Mouse (Mus musculus) adrenal gland, adult 2 months (tissue): ENCODE measurements around the gene Kcnab1. TPM values are rescaled to one million over a fixed set of nuclear protein-coding genes. Genes with fewer than 3 reads are reported as not detected.

Source experiments
- DNase-seq: peaks from one replicate; pipeline ENCODE4 v3.0.0; 2021
- polyA plus RNA-seq: library from polyadenylated mRNA; depleted of rRNA; stranded (reverse); fragments of >200 nt; gene quantifications from 2 replicates; pipeline ENCODE4 v1.2.3, GENCODE M21; 2012
- total RNA-seq, 2 experiments: library from RNA; stranded (reverse); gene quantifications; 2 replicates each; pipeline ENCODE4 v1.2.3; 2021

Kcnab1 gene
- total and polyA plus RNA-seq, 3 experiments = 0.55 to 1.9 (median 0.75) TPM

DNA sequence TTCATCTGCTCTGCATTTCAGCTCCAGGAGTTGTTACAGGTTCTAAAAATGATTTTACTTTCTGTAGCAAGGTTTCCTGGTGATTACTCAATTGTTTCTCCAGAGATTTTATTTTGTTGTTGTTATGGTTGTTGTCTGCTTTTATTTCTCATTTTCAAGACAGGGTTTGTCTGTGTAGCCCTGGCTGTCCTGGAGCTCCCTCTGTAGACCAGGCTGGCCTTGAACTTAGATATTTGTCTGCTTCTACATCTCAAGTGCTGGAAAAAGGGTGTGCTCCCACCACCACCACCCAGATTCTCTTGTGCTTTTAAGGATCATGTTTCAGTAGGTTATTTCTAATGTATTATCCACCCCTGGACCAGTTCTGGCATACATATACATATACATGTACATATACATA is 207.6 kb downstream of the Kcnab1 start:
- no peak for DNase-seq

DNA sequence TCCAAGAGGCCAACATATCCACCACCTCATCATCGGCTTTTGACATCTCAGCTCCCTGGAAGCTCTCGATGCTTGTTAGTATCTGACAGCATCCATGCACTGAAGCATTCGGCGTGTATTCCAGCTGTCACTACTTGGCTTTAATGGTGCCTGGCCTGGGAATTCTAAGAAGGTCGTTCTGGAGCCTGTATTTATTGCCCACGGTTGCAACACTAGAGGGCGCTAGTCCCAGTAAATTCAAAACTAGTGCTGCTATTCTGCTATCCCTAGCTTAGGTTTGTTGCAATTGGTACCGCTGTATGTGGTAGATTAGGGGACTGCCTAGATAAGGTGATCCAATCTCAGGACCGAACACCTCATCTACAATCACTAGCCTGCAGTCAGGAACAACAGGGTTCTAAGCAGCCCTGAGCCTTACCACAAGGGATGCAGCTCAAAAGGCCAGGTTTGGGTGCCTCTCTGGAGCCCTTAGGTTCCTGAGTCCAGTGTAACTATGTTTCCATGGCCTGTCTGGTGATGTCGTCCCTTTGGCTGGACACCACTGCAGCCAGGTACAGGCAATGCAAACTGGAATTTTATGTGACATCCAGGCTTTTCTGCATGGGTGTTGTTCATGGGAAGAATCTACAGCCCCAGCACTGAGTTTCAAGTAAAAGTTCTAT is 208.8 kb downstream of the Kcnab1 start:
- peak; percentile 54 for DNase-seq

GRCm38 (mm10) chr3:65319248-65320008 is 210.2 kb downstream of the Kcnab1 start:
- DNase-seq = no peak

DNA sequence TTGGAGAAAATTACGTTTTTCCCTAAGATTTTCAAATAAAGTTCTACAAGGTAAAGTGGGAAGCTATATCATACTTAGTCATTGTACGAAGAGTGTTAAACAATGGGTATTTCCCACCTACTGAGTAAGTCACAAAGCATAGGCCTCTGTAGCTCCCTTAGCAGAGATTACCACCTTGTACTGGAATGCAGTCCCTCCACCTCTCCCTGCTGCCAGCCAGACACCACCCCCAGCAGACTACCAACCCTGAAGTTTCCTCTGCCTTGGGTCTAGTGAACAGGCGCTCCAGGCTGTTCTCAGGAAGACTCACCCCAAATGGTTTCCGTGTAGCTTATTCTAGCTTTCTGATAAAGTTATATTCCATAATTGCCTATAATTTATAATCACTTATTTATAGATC is 211.8 kb downstream of the Kcnab1 start:
- DNase-seq = no peak

DNA sequence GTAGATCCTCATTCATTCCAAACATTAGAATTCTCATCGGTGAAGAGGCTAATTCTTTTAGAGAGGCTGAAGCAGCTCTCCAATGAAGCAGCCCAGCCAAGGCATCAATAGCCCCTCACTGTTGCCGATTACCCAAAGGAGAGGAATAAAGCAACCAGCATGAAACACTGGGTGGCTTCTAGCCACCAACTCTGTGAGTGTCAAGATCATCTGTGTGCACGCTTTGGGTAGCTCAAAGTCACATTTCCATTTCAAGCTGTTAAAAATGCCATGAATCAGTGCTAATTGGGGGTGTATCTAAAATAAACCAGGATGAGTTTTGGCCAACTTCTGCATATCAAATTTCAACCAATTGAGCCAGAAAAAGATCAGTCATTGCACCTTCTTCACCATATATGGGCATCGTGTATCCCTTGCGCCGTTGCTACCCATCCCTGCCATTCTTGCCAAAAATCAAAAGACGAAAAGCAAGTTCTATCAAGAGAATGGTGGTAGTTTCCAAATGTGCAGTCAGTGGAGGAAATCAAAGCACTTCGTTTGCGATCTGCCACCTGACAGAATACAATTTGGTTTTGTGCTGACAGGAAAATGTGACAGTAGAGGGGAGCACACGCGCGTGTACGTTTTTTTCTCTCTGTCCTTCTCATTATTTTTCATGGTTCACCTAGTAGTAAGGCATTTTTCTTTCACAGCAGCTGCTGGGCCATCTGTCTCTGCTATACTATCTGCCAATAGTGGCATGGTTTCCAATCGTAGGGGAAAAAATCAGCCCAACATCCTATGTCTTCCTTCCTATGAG is 213.0 kb downstream of the Kcnab1 start:
- no peak for DNase-seq

GRCm38 (mm10) chr3:65325254-65325653 is 216.1 kb downstream of the Kcnab1 start:
- DNase-seq = no peak

- no peak for DNase-seq
Observed at GRCm38 (mm10) chr3:65328814-65329213, 219.6 kb downstream of the Kcnab1 start.

- DNase-seq = no peak
Observed at GRCm38 (mm10) chr3:65337835-65338464, 228.8 kb downstream of the Kcnab1 start.

DNA sequence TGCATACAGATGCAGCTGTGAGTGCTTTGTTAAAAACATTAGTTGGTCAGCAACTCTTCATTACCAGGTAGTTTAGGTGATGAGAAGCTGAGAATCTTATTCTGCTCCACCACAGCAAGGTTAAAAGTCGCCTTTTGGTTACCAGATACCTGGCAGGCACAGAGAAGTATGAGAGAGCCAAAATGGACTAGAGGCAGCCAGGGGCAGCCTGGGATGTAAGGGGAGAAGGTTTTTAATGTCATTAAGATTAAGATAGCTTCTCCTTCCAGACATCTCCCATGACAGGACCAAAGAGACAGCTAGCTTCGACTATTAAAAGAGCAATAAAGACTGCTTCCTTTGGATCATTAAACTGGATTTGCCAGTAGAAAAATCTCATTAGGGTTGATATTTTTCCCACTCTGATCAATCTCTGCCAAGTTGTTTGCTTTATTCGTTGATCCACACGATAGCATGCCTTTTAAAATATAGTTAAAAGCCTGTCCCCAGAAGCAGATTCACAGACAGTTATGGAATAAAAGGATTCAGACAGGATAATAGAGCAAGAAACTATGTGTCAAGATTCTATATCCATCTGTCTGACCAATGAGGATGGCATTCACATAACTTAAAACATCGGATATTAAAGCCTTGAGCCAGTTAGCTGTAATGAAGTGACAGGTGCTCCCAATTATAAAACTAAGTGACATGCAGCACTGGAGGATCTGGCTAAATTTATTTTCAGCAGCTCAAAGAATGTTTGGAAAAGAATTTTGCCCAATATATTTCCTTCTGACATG is 231.2 kb downstream of the Kcnab1 start:
- no peak for DNase-seq

DNA sequence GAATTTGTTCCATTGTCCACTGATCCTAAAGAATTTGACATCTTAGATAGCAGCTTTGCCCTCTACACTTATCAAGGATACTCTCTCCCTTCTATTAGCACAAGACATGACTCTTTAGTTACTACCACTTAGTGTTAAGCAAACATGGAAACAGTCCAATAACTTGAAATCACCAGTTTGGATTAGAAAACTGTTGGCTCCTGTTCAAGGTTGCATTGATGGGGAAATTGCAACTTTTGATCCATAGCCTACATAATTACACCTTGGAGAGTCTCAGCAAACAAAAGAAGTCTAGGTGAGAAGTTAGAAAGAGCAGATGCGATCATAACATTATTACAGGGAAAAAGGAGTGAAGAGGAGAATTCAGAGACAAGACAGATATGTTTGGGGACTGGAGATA is 237.0 kb downstream of the Kcnab1 start:
- DNase-seq = peak; percentile 31

DNA sequence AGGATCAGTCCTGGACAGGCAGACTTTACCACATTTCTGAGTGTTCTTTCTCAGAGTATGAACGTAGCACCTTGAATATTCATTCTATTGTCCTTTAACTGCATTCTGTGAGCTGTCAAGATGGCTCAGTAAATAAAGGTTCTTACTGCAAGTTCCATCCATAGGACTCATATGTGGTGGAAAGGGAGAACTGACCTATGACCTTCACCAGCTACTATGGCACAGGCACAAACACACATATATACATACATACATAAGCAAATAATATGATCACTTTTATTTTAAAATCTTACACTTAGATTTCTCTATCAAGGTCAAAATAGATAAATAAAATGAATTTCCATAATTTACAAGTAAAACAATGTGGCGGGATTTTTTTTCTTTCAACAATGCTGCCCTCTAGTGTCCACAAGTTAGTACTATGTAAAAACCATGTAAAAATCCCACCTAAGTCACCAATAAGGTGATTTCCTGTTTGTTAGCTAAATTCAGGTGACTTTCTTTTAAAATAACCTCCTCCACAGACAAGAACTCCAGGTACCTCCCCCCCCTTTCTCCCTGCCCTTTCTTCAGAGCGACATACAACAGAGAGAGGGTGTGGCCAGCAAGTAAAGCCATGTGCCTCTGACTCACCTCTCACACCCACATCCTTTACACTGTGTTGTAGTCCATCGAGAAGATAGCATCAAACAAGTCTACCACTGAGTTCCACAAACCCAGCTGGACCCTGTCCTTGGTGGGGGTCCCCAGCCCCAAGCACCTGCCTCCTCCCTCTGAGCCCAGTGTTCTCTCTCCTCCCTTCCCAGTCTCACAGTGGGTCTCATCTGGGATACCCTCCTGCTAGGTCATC is 243.3 kb downstream of the Kcnab1 start:
- DNase-seq = no peak

DNA sequence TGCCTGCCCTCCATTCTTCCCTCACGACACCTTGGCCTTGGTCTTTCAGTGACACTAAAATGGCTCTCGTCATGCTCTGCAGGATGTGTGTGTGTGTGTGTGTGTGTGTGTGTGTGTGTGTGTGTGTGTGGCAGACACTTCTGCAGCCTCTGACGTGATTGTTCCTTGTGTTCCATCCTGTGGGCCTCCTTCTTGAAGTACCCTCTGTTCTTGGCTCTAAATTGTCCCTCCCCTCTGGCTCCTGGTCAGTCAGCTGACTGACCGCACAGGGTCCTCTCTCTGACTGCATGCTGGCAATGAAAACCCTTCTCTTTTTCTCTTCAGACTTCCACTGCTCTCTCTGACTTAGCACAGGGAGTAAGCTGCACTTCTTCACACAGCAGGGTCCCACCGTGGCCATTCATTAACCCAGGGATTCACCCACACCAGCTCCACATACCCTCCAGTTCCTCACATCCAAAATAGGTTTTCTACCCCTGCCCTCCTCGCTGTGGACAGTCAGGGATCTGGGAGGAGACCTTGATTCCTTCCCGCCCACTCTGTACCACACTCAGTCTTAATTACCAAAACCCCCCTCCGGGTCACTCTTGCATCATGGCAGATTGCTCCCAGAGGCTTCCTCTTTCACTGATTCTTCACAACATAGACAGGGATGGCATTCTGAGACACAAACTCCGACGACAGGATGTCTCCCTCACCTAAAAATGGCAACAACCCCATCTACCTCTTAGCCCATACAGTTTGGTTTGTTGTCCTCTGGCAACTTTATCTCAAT is 244.3 kb downstream of the Kcnab1 start:
- no peak for DNase-seq

GRCm38 (mm10) chr3:65355479-65355878 is 246.3 kb downstream of the Kcnab1 start:
- DNase-seq = no peak

DNA sequence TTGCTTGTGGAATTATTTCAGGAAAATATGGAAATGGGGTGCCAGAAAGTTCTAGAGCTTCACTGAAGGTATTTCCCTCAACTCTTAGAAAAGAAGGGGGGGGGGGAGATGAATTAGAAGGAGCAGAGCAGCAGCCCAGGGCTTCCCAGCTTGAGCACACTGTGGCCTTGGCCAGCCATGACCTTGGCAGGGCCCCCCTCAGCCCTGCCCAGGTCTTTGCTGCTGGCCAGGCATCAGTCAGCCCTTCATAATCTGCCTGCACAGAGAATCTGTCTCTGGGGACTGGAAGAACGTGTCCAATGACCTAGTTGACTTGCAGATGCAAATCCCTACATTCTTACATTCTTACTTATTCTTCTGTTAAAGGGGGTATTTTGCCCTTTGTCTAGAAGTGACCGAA is 249.1 kb downstream of the Kcnab1 start:
- peak; percentile 38 for DNase-seq

- no peak for DNase-seq
Observed at GRCm38 (mm10) chr3:65358841-65359240, 249.7 kb downstream of the Kcnab1 start.

DNA sequence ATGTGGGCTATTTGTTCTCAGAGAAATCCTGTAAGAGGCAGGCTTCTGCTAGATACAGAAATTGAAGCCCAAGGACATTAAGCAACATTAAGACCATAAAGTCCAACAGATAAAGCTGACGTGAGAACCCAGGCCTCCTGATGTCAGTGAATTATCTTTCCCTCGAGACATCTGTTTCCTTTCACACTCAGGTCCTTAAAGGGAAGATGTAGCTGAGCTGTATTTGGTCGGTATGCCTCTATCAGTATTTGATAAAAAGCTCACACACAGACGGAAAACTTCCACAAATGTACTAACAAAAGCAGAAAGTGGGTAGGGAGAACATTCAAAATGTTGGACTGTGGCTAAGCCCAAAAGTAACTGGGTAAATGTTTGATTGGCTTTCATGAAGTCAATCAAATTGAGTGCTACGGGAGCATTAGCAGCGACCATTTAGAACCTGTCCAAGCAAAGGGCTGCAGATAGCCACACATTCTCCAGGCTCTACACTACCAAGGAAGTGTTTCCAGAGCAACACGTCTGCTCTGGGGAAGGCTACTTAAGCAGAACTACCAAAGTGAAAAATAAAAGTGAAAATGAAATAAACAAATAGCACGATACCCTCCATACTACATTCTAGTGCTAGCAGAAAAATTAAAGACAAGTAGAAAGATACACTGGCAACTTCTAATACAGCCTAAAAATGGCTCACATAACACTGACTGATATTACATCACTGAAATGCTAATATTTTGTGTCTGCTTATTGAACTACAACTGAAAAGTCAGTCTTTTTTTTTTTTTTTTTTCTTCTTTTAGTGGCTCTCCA is 251.2 kb downstream of the Kcnab1 start:
- DNase-seq = no peak

GRCm38 (mm10) chr3:65363438-65363837 is 254.3 kb downstream of the Kcnab1 start:
- peak; percentile 36 for DNase-seq

DNA sequence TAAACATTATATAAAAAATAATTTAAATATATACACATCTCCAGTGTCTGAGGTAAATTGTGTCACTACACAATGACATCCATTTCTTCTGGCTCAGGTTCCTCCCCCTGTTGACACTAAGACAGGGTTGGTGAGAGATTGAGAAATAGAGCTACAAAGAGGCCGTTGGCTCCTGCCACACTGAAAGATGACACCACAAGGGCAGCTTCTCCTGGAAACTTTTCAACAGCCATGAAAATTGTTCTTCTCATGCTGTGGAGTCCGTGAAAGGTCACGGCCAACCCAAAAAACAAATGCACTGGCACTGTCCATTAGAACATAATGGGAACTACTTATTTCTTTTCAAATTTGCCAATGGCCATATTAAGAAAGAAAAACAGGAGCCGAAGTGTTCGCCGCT is 256.0 kb downstream of the Kcnab1 start:
- peak; percentile 84 for DNase-seq
